Mouse (Mus musculus) liver, embryonic 14.5 days (tissue): Measurements from ENCODE around the gene Sik3. TPM values are rescaled to one million over a fixed set of nuclear protein-coding genes. Genes with fewer than 3 reads are reported as not detected.

Experiments used
- ATAC-seq: fragments of 200-750 bp; cut with Nextera tagmentation; 2 replicates; pipeline ENCODE4 v1.8.0; 2017; ENCODE audit warnings: moderate number of reproducible peaks, mild to moderate bottlenecking, moderate library complexity; ENCODE audit not compliant: insufficient read depth
- DNase-seq, 3 experiments: peaks; one replicate each; pipeline ENCODE4 v3.0.0-alpha.2; 2012 to 2013; ENCODE audit warnings: low read depth in 3 of 3, low spot score in 3 of 3
- H3K27ac ChIP-seq: fragments of 300-500 bp; sonication (generic); 2 replicates; pipeline ENCODE4 v1.5.1; 2014; ENCODE audit warnings: moderate library complexity, mild to moderate bottlenecking, control low read depth, inconsistent platforms
- H3K27me3 ChIP-seq: fragments of 300-500 bp; sonication (generic); 2 replicates; pipeline ENCODE4 v1.6.1; 2014; ENCODE audit warnings: mild to moderate bottlenecking, low read length, moderate library complexity; ENCODE audit not compliant: control insufficient read depth, insufficient read depth
- H3K36me3 ChIP-seq: fragments of 300-500 bp; sonication (generic); replicated peaks from 2 replicates; pipeline ENCODE4 v1.6.1; 2014; ENCODE audit warnings: low read depth; ENCODE audit not compliant: control insufficient read depth, insufficient read depth
- H3K4me1 ChIP-seq, 2 experiments: fragments of 200-500 bp in 1 of 2; fragments of 300-500 bp in 1 of 2; sonication (generic) in 1 of 2; replicated peaks; 2 replicates each; pipeline ENCODE4 v1.6.1; 2012 to 2014; ENCODE audit warnings: antibody characterized with exemption in 1 of 2, inconsistent platforms in 1 of 2, low read length in 1 of 2; ENCODE audit not compliant: control insufficient read depth in 2 of 2, insufficient read depth in 2 of 2
- H3K4me2 ChIP-seq: fragments of 300-500 bp; sonication (generic); 2 replicates; pipeline ENCODE4 v1.6.1; 2014; ENCODE audit warnings: low read depth, mild to moderate bottlenecking, control low read depth, moderate library complexity
- H3K4me3 ChIP-seq, 2 experiments: fragments of 200-500 bp in 1 of 2; fragments of 300-500 bp in 1 of 2; sonication (generic) in 1 of 2; 2 replicates each; pipeline ENCODE4 v1.5.1; 2012 to 2014; ENCODE audit warnings: low read depth in 2 of 2, low read length in 2 of 2, mild to moderate bottlenecking in 2 of 2, control low read depth in 1 of 2, inconsistent platforms in 1 of 2, moderate library complexity in 1 of 2; ENCODE audit not compliant: insufficient read depth in 1 of 2
- H3K9ac ChIP-seq: fragments of 300-500 bp; sonication (generic); replicated peaks from 2 replicates; pipeline ENCODE4 v1.6.1; 2014; ENCODE audit warnings: mild to moderate bottlenecking, control low read depth, moderate library complexity
- H3K9me3 ChIP-seq: fragments of 300-500 bp; sonication (generic); 2 replicates; pipeline ENCODE4 v1.6.1; 2016; ENCODE audit warnings: low read length, mixed read lengths; ENCODE audit not compliant: control insufficient read depth
- CTCF ChIP-seq: IDR thresholded peaks from 2 replicates; pipeline ENCODE4 v1.5.1; 2016; ENCODE audit warnings: antibody characterized with exemption, low read depth, control low read depth
- EP300 ChIP-seq: IDR thresholded peaks from 2 replicates; pipeline ENCODE4 v1.6.1; 2016; ENCODE audit warnings: antibody characterized with exemption, low read depth
- WGBS: fragments of 180-500 bp; shearing (Covaris S2); extraction: QIAGEN DNeasy Blood & Tissue Kit; methylation state at CpG from one replicate; pipeline ENCODE4 v1.1.7; 2014; ENCODE audit not compliant: insufficient replicate concordance; 5-methylcytosine and 5-hydroxymethylcytosine counted together
- polyA plus RNA-seq, 2 experiments: library from polyadenylated mRNA; depleted of rRNA in 1 of 2; stranded (reverse) in 1 of 2; unstranded in 1 of 2; fragments of >200 nt; fragmentation: Nextera tagmentation in 1 of 2; extraction: Ambion mirVana in 1 of 2; gene quantifications; 2 replicates each; pipeline versions ENCODE4 v1.2.1 to v1.2.3; 2012 to 2014

The Sik3 gene
- polyA plus RNA-seq, 2 experiments = 2.1 to 3.0 TPM

DNA sequence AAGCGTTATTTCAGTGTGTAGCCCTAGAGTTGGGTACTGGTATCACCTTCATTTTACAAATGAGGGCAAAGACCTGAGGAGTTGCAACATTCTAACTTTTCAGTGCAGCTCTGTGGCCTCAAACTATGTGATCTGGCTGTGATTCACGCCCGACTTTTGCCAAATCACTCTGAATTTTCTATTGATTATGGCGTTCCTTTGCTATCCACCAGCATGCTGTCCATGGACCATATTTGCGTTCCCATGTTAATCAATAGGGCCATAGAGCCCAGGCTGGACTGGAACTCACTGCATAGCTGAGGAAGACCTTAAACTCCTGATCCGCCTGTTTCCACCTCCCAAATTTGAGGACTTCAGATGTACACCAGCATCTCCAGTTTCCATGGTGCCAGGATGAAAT, 246.5 kb downstream of the Sik3 start:
- no peaks in the 10 kb centered on the region for H3K36me3 ChIP-seq
- H3K9ac ChIP-seq = no peak overlapping the region
- no peaks in the 10 kb centered on the region for H3K27me3 ChIP-seq
- TF ChIP-seq CTCF = no peak
- TF ChIP-seq EP300 = no peak
- H3K4me2 ChIP-seq = no peak overlapping the region
- H3K9me3 ChIP-seq = no peaks in the 10 kb centered on the region
- DNase-seq (no peak), ATAC-seq (no peak)
- no peak overlapping the region for H3K27ac ChIP-seq
- 61% methylated on average over 6 of the region's 6 CpGs for WGBS
- no peak overlapping the region for H3K4me3 ChIP-seq
- H3K4me1 ChIP-seq = peaks cover 0 to 2% of the 10 kb centered on the region in 2 experiments; a peak in 1 of 4 replicates

DNA sequence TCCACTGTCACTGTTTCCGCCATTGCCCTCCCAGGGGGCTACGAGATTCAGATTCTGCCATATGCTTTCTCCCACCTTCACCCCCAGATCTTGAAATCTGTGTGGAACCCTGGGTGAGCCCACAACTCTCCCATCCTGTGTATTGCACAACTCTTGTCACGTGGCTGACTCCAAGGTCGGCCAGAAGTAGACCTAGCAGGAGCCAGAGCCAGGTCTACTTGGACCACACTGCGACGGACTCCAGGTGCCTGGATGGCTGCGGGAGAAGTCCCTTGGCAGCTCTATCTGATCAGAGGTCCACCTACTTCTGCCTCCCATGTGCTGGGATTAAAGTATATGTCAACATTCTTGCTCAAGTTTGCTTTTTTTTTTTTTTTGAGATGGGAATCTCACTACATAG, 248.5 kb downstream of the Sik3 start:
- Histone ChIP-seq H3K27ac (no peak overlapping the region), H3K9me3 (no peaks in the 10 kb centered on the region), H3K4me3 (no peak overlapping the region), H3K9ac (no peak overlapping the region), H3K27me3 (no peaks in the 10 kb centered on the region), H3K4me2 (no peak overlapping the region), H3K36me3 (no peaks in the 10 kb centered on the region), H3K4me1 (peaks cover 0 to 2% of the 10 kb centered on the region in 2 experiments; a peak in 1 of 4 replicates)
- no peak for ATAC-seq
- DNase-seq = no peak
- 66% methylated on average over 7 of the region's 7 CpGs for WGBS
- TF ChIP-seq CTCF = no peak
- TF ChIP-seq EP300 = no peak

DNA sequence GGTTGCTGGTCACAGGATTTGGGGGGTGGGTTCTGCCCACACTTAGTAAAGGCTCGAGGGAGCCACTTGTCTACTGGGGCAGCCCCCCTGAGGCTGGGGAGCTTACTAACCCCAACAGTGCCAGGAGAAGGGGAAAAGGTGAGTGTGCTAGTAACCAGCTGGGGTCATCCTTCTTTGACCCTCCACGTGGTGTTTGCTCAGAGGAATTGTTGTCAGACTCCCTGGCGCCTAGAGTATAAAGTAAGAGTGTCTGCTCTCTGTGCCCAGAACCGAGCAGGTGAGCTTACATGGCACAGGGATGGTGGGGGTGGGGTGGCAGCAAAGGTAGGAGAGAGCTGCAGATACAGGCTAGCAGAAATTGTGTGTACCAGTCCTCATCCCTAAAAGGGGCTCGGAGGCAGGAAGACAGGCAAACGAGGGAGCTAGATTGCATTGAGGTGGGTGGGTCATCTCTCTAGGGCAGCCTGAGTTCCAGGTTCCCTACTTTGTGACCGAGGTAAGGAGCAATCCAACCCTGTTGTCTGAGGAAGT, 255.8 kb downstream of the Sik3 start, which contains the start of gene Apoa5:
Gene Apoa5 (plus strand): TSS at position 291 of the 531 bp plus-strand sequence.
- Histone ChIP-seq H3K9me3 (no peaks in the 10 kb centered on the region), H3K4me1 (peaks cover 3 to 5% of the 10 kb centered on the region in 2 experiments; a peak in 3 of 4 replicates), H3K27me3 (no peaks in the 10 kb centered on the region), H3K27ac (no peak within 1 kb of the TSS), H3K4me3 (no peak within 1 kb of the TSS), H3K4me2 (no peak within 1 kb of the TSS), H3K9ac (no peak within 1 kb of the TSS), H3K36me3 (no peaks in the 10 kb centered on the region)
- TF ChIP-seq CTCF (no peak), EP300 (no peak)
- ATAC-seq (no peak), DNase-seq (no peak)
- 36% methylated on average over 7 of the region's 7 CpGs for WGBS

DNA sequence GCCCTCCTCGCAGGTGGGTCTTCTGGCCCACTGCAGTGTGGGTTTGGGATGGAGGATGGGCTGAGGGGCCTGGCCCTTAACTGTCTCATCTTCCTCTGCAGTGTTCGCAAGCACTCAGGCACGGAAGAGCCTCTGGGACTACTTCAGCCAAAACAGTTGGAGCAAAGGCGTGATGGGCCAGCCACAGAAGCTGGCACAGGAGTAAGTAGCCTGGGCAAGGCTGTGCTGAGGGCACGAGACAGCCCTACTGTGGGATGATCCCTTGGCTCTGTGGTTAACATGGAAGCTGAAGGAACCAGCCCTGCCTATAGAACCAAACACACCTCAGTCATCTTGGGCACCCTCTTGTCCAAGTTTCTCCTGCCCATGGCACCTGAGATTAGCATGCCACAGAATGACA, 256.5 kb downstream of the Sik3 start:
- Histone ChIP-seq H3K36me3 (no peaks in the 10 kb centered on the region), H3K27me3 (no peaks in the 10 kb centered on the region), H3K9me3 (no peaks in the 10 kb centered on the region), H3K27ac (no peak overlapping the region), H3K4me3 (no peak overlapping the region), H3K9ac (no peak overlapping the region), H3K4me1 (peaks cover 7 to 9% of the 10 kb centered on the region in 2 experiments; a peak in 3 of 4 replicates), H3K4me2 (no peak overlapping the region)
- 67% methylated on average over 5 of the region's 5 CpGs for WGBS
- TF ChIP-seq CTCF = no peak
- TF ChIP-seq EP300 = no peak
- DNase-seq (no peak), ATAC-seq (no peak)

DNA sequence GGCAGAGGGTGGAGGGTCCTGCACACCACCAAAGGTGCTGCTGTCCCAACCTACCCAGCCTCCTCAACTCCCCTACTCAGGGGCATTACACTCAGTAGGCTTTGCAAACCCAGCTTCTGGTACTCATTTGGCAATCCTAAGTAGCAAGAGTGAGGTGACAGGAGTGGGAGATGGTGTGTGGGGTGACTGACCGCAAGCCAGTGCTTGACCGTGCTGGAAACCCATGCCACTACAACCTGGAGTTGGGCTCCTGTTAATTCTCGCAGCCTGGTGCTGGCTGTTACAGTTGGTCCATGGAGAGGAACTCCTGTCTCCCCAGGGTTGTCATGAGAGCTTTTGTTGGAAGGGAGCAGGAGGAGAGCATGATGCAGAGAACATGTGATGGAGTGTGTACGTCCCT, 258.2 kb downstream of the Sik3 start:
- H3K4me2 ChIP-seq = no peak overlapping the region
- WGBS = 81% methylated on average over 4 of the region's 4 CpGs
- H3K4me3 ChIP-seq = no peak overlapping the region
- H3K27ac ChIP-seq = no peak overlapping the region
- no peak overlapping the region for H3K9ac ChIP-seq
- no peaks in the 10 kb centered on the region for H3K27me3 ChIP-seq
- DNase-seq (no peak), ATAC-seq (no peak)
- peaks cover 8% of the 10 kb centered on the region for H3K36me3 ChIP-seq
- no peaks in the 10 kb centered on the region for H3K9me3 ChIP-seq
- TF ChIP-seq CTCF = no peak
- TF ChIP-seq EP300 = no peak
- peaks cover 7 to 9% of the 10 kb centered on the region in 2 experiments; a peak in 3 of 4 replicates for H3K4me1 ChIP-seq
